In the genomic region with DNA sequence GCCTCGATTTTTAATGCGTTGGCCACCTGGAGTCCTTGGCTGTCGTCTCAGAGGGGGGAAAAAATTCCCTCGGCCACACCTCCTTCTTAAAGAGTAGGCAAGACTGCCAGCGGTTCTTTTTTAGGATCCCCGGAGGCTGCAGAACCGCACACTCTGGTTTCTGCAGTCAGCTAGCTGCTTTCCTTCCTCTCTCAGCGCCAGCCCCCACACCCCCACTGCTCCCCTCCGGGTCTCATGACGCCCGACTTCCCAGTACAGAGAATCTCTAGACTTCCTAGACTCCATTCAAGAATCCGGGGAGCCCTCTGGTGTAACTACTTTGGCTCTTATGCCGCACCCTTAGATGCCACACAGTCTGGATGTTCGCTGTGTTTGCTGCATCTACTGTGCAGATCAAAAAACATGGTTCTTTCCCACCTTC, we compare ENCODE assay signal across 10 mouse cellular contexts. TPM values are rescaled to one million over a fixed set of nuclear protein-coding genes. Genes with fewer than 3 reads are reported as not detected.
DNase-seq lines count a peak whose midpoint lies in the region; ATAC-seq and TF ChIP-seq lines count a peak whose summit lies in the region.
"Had no signal": no experiment of that assay in that cellular context is flagged by ENCODE, and none has a peak within 500 bp of the region (broad histone marks: within the 10 kb centered on the region; RNA-seq: fewer than 3 reads in every experiment).

No protein-coding gene starts in this region.

- intact Hi-C loops in left cerebral cortex, adult 2 months (cut with DNase I) = loop anchor here (2.0 to 10.0 kb wide), 2 partner anchors 61 to 693 kb away; no protein-coding TSS in a partner anchor
- intact Hi-C loops in left cerebral cortex, postnatal 4 days (cut with DNase I) = loop anchor here (5.0 kb wide), 1 partner anchor 1810 kb away; no protein-coding TSS in a partner anchor
- intact Hi-C loops in gastrocnemius, postnatal 36 days (cut with DNase I) = no loop called here
- intact Hi-C loops in heart, postnatal 14 days (cut with DNase I) = no loop called here

- H3K4me1 ChIP-seq in hindbrain, embryonic 12.5 days = peaks cover 25% of the 10 kb centered on the region
- peaks cover 29% of the 10 kb centered on the region for H3K4me1 ChIP-seq in midbrain, embryonic 15.5 days

- peak overlapping the region; percentile 96 for H3K27ac ChIP-seq in left cerebral cortex, adult 2 months
- H3K27ac ChIP-seq in hindbrain, embryonic 12.5 days = peak overlapping the region; percentile 64; the same call in 1 of the 2 replicates
- peak overlapping the region; percentile 84 for H3K27ac ChIP-seq in midbrain, embryonic 15.5 days
- H3K27ac ChIP-seq: heart, embryonic 13.5 days; liver, embryonic 14.5 days had no signal

- H3K36me3 ChIP-seq in hindbrain, embryonic 12.5 days = no peaks in the 10 kb centered on the region
- no peaks in the 10 kb centered on the region for H3K36me3 ChIP-seq in midbrain, embryonic 15.5 days (replicated peaks)
- H3K36me3 ChIP-seq: heart, embryonic 13.5 days had no signal

- H3K27me3 ChIP-seq in hindbrain, embryonic 12.5 days = peaks cover 53% of the 10 kb centered on the region
- peaks cover 3% of the 10 kb centered on the region; the same call in 1 of the 2 replicates for H3K27me3 ChIP-seq in midbrain, embryonic 15.5 days (replicated peaks)

- H3K4me2 ChIP-seq in hindbrain, embryonic 12.5 days (replicated peaks) = peak overlapping the region; percentile 96
- peak overlapping the region; percentile 92 for H3K4me2 ChIP-seq in midbrain, embryonic 15.5 days

- no peaks in the 10 kb centered on the region for H3K9me3 ChIP-seq in hindbrain, embryonic 12.5 days (replicated peaks)
- H3K9me3 ChIP-seq in midbrain, embryonic 15.5 days = no peaks in the 10 kb centered on the region
- H3K9me3 ChIP-seq: heart, embryonic 13.5 days had no signal

- peak overlapping the region; percentile 71 for H3K4me3 ChIP-seq in left cerebral cortex, adult 2 months
- H3K4me3 ChIP-seq in hindbrain, embryonic 12.5 days = peak overlapping the region; percentile 55
- H3K4me3 ChIP-seq in midbrain, embryonic 15.5 days = peak overlapping the region; percentile 79

- no peak; the same call in 1 of the 2 replicates for TF ChIP-seq CTCF in left cerebral cortex, adult 2 months (IDR thresholded peaks at IDR 0.05)

- no peak for ATAC-seq in hindbrain, embryonic 12.5 days (ENCODE audit: low FRiP score)
- 0 out of 2 replicates have a peak, but pooled peaks have one; percentile 25 for ATAC-seq in midbrain, embryonic 15.5 days (replicated peaks)

- peak; percentile 59 to 73 for DNase-seq in left cerebral cortex, adult 2 months (ENCODE audit: extremely low spot score in 1 of 2, low spot score in 2 of 2)
- no peak for DNase-seq in left cerebral cortex, postnatal 4 days
- no peak for DNase-seq in ovary, postnatal 36 days (ENCODE audit: low spot score)
- DNase-seq in gastrocnemius, postnatal 36 days = no peak
- DNase-seq in heart, postnatal 14 days = no peak
- DNase-seq in urinary bladder, postnatal 10 days (ENCODE audit: low spot score) = no peak

- WGBS in hindbrain, embryonic 12.5 days = 2% methylated on average over 14 of the region's 14 CpGs
- WGBS in midbrain, embryonic 15.5 days = under 1% methylated on average over 14 of the region's 14 CpGs

- H3K9ac ChIP-seq in hindbrain, embryonic 12.5 days = peak overlapping the region; percentile 62; the same call in 1 of the 2 replicates
- peak overlapping the region; percentile 54 for H3K9ac ChIP-seq in midbrain, embryonic 15.5 days
- H3K9ac ChIP-seq: heart, embryonic 13.5 days; liver, embryonic 14.5 days had no signal

RNA-seq across cellular contexts. Expression of a gene that starts 0.4 kb away (rescaled TPM):
- 100 to 1,000 TPM; 144 to 153 TPM for total RNA-seq in left cerebral cortex, adult 2 months (2021)
- 10 to 100 TPM; 13.7 to 24.0 TPM for total RNA-seq in left cerebral cortex, postnatal 4 days (2021)
- 10.6 and 13.6 TPM in 2 replicates for polyA plus RNA-seq in hindbrain, embryonic 12.5 days (2016; fragmentation: Nextera tagmentation; extraction: Ambion mirVana)
- 41.7 and 47.7 TPM in 2 replicates for polyA plus RNA-seq in midbrain, embryonic 15.5 days (2015; fragmentation: Nextera tagmentation; extraction: Ambion mirVana)
- total RNA-seq in gastrocnemius, postnatal 36 days (2021) = not detected
- total RNA-seq in heart, postnatal 14 days (2021) = not detected
- polyA plus RNA-seq: liver, embryonic 14.5 days had no signal

Comparison
In these comparisons a context has a peak if more than half of its experiments do, and no peak if none do; other contexts are left out.
1. DNase-seq: peak in left cerebral cortex, adult 2 months (2 of 2); none in left cerebral cortex, postnatal 4 days (single experiment), ovary, postnatal 36 days (single experiment), gastrocnemius, postnatal 36 days (0 of 2), heart, postnatal 14 days (0 of 2) and urinary bladder, postnatal 10 days (single experiment).
2. RNA of a gene that starts 0.4 kb away (total RNA-seq): 144 to 153 TPM in left cerebral cortex, adult 2 months and 13.7 to 24.0 TPM in left cerebral cortex, postnatal 4 days; not detected in heart, postnatal 14 days and not detected in gastrocnemius, postnatal 36 days; every median in the first group is over 10 times any median in the second.
3. intact Hi-C loops: an anchor here in left cerebral cortex, adult 2 months (2.0 to 10.0 kb wide) and left cerebral cortex, postnatal 4 days (5.0 kb wide); none called in gastrocnemius, postnatal 36 days and heart, postnatal 14 days.
4. Peak in every context shown above with its lines, with median percentiles within 50 percentile points of each other: H3K27ac ChIP-seq and H3K4me3 ChIP-seq.